Mouse (Mus musculus) lung, postnatal 4 days (tissue): ENCODE data around the gene Dock3.
A peak's percentile ranks its signal among the peaks of the same experiment; 100 is the strongest.

ENCODE experiments used
- DNase-seq, 2 experiments: peaks; one replicate each; pipeline ENCODE4 v3.0.0; 2021

Gene Dock3

GRCm38 (mm10) chr9:107231539-107232139 lies at the start of gene Dock3:
TSS of gene Dock3 (minus strand) at chr9:107231909.
- peak; percentile 61 to 74 for DNase-seq

GRCm38 (mm10) chr9:107280322-107281027 lies 48.8 kb upstream of the Dock3 start:
- DNase-seq, result no peak

- DNase-seq, result peak; percentile 44 to 64
These were observed 47.9 kb upstream of the Dock3 start for GRCm38 (mm10) chr9:107279378-107280321.

- DNase-seq, result peak; percentile 42 to 49
These were observed 47.0 kb upstream of the Dock3 start for GRCm38 (mm10) chr9:107278527-107279377.

GRCm38 (mm10) chr9:107278126-107278525 lies 46.4 kb upstream of the Dock3 start:
- no peak for DNase-seq

- no peak for DNase-seq
These were observed 45.9 kb upstream of the Dock3 start for GRCm38 (mm10) chr9:107277603-107278002.

GRCm38 (mm10) chr9:107275710-107276109 lies 44.0 kb upstream of the Dock3 start:
- DNase-seq, result no peak

- no peak for DNase-seq
These were observed 43.0 kb upstream of the Dock3 start for GRCm38 (mm10) chr9:107274751-107275150.

GRCm38 (mm10) chr9:107273184-107273583 lies 41.5 kb upstream of the Dock3 start:
- no peak for DNase-seq

- no peak for DNase-seq
These were observed 40.6 kb upstream of the Dock3 start for GRCm38 (mm10) chr9:107272284-107272683.

GRCm38 (mm10) chr9:107271177-107271938 lies 39.6 kb upstream of the Dock3 start:
- DNase-seq, result no peak

GRCm38 (mm10) chr9:107269772-107270171 lies 38.1 kb upstream of the Dock3 start:
- no peak for DNase-seq

- no peak for DNase-seq
These were observed 36.2 kb upstream of the Dock3 start for GRCm38 (mm10) chr9:107267721-107268402.

- no peak for DNase-seq
These were observed 35.3 kb upstream of the Dock3 start for GRCm38 (mm10) chr9:107267028-107267427.

- DNase-seq, result no peak
These were observed 33.0 kb upstream of the Dock3 start for GRCm38 (mm10) chr9:107264731-107265130.

- peak in 1 of 2 experiments; percentile 34 for DNase-seq
These were observed 32.2 kb upstream of the Dock3 start for GRCm38 (mm10) chr9:107263912-107264311.

GRCm38 (mm10) chr9:107262375-107262774 lies 30.7 kb upstream of the Dock3 start:
- DNase-seq, result no peak

GRCm38 (mm10) chr9:107261792-107262191 lies 30.1 kb upstream of the Dock3 start:
- DNase-seq, result no peak

- DNase-seq, result peak in 1 of 2 experiments; percentile 15
These were observed 29.1 kb upstream of the Dock3 start for GRCm38 (mm10) chr9:107260836-107261235.

GRCm38 (mm10) chr9:107260429-107260828 lies 28.7 kb upstream of the Dock3 start:
- DNase-seq, result no peak

GRCm38 (mm10) chr9:107259571-107259970 lies 27.9 kb upstream of the Dock3 start:
- peak; percentile 31 to 56 for DNase-seq
